Mouse (Mus musculus): ENCODE data around the gene Hspa12b. TPM values are rescaled to one million over a fixed set of nuclear protein-coding genes. Genes with fewer than 3 reads are reported as not detected.

The Hspa12b gene
- polyA plus RNA-seq, 1 experiment from 2014 or later = 6.5 TPM

Other genes with a start within 250 kb of the Hspa12b start
- 28.3 and 43.3 TPM in 2 replicates for gene 4930402H24Rik, start 220.9 kb upstream of the Hspa12b start, polyA plus RNA-seq (2016; fragmentation: Nextera tagmentation; extraction: Ambion mirVana)
- gene Atrn, start 220.8 kb upstream of the Hspa12b start, polyA plus RNA-seq (2016; fragmentation: Nextera tagmentation; extraction: Ambion mirVana) = 5.7 and 6.6 TPM in 2 replicates
- gene Gfra4, start 84.2 kb upstream of the Hspa12b start, polyA plus RNA-seq (2016; fragmentation: Nextera tagmentation; extraction: Ambion mirVana) = 3.6 and 3.7 TPM in 2 replicates
- 0.84 and 1.1 TPM in 2 replicates for gene Adam33, start 63.5 kb upstream of the Hspa12b start, polyA plus RNA-seq (2016; fragmentation: Nextera tagmentation; extraction: Ambion mirVana)
- gene Siglec1, start 40.5 kb upstream of the Hspa12b start, polyA plus RNA-seq (2016; fragmentation: Nextera tagmentation; extraction: Ambion mirVana) = 0.12 TPM in 2 replicates
- not detected in 2 replicates for gene Gm11037, start 6.2 kb downstream of the Hspa12b start, polyA plus RNA-seq (2016; fragmentation: Nextera tagmentation; extraction: Ambion mirVana)
- 136 and 145 TPM in 2 replicates for gene 1700037H04Rik, start 32.8 kb downstream of the Hspa12b start, polyA plus RNA-seq (2016; fragmentation: Nextera tagmentation; extraction: Ambion mirVana)
- 9.0 and 10.6 TPM in 2 replicates for gene Cenpb, start 52.8 kb downstream of the Hspa12b start, polyA plus RNA-seq (2016; fragmentation: Nextera tagmentation; extraction: Ambion mirVana)
- 117 and 140 TPM in 2 replicates for gene Cdc25b, start 59.7 kb downstream of the Hspa12b start, polyA plus RNA-seq (2016; fragmentation: Nextera tagmentation; extraction: Ambion mirVana)
- 3.7 and 6.3 TPM in 2 replicates for gene Spef1, start 60.0 kb downstream of the Hspa12b start, polyA plus RNA-seq (2016; fragmentation: Nextera tagmentation; extraction: Ambion mirVana)
- 25.9 and 28.9 TPM in 2 replicates for gene Ap5s1, start 79.8 kb downstream of the Hspa12b start, polyA plus RNA-seq (2016; fragmentation: Nextera tagmentation; extraction: Ambion mirVana)
- 20.6 and 21.4 TPM in 2 replicates for gene Mavs, start 106.8 kb downstream of the Hspa12b start, polyA plus RNA-seq (2016; fragmentation: Nextera tagmentation; extraction: Ambion mirVana)
- 43.6 and 49.1 TPM in 2 replicates for gene Pank2, start 135.2 kb downstream of the Hspa12b start, polyA plus RNA-seq (2016; fragmentation: Nextera tagmentation; extraction: Ambion mirVana)
- gene Rnf24, start 225.6 kb downstream of the Hspa12b start, polyA plus RNA-seq (2016; fragmentation: Nextera tagmentation; extraction: Ambion mirVana) = 7.5 and 10.5 TPM in 2 replicates

All from midbrain, embryonic 10.5 days (tissue).